Mouse (Mus musculus) CH12.LX (cell line): Measurements from ENCODE around the gene Tbc1d22a. TPM values are rescaled to one million over a fixed set of nuclear protein-coding genes. Genes with fewer than 3 reads are reported as not detected.
A peak's percentile ranks its signal among the peaks of the same experiment; 100 is the strongest.

Source experiments
- DNase-seq: peaks from one replicate; pipeline ENCODE4 v3.0.0-alpha.2; 2013; ENCODE audit errors: extremely low read depth
- H3K27ac ChIP-seq: 2 replicates; pipeline ENCODE4 v1.5.1; 2012; ENCODE audit warnings: low read depth, mild to moderate bottlenecking, control low read depth, moderate library complexity; ENCODE audit not compliant: insufficient read depth
- H3K27me3 ChIP-seq: replicated peaks from 2 replicates; pipeline ENCODE3; 2012; ENCODE audit warnings: inconsistent platforms
- H3K36me3 ChIP-seq, 2 experiments: replicated peaks in 1 of 2; 2 replicates each; pipeline versions ENCODE3 to v1.6.1; 2012; ENCODE audit warnings: inconsistent platforms in 1 of 2, low read length in 1 of 2, mild to moderate bottlenecking in 1 of 2, mixed read lengths in 1 of 2, moderate library complexity in 1 of 2; ENCODE audit not compliant: control insufficient read depth in 1 of 2, insufficient read depth in 1 of 2
- H3K4me1 ChIP-seq, 2 experiments: 2 replicates each; pipeline ENCODE4 v1.6.1; 2012; ENCODE audit warnings: inconsistent platforms in 1 of 2, moderate library complexity in 1 of 2; ENCODE audit not compliant: insufficient read depth in 2 of 2, control insufficient read depth in 1 of 2
- H3K4me2 ChIP-seq: 2 replicates; pipeline ENCODE4 v1.6.1; 2012; ENCODE audit warnings: low read depth, mild to moderate bottlenecking, control low read depth; ENCODE audit not compliant: poor library complexity, insufficient read depth, severe bottlenecking
- H3K4me3 ChIP-seq, 3 experiments: fragments of 150-350 bp in 1 of 3; sonication (generic) in 1 of 3; replicated peaks in 1 of 3; 2 replicates each; pipeline versions ENCODE3 to v1.5.1; 2011 to 2012; ENCODE audit warnings: low read depth in 2 of 3, low read length in 2 of 3, mild to moderate bottlenecking in 2 of 3, moderate library complexity in 2 of 3, control low read depth in 1 of 3, improper control_type of control experiment in 1 of 3, inconsistent platforms in 1 of 3, mixed read lengths in 1 of 3; ENCODE audit not compliant: poor library complexity in 1 of 3
- H3K79me2 ChIP-seq: replicated peaks from 2 replicates; pipeline ENCODE4 v1.6.1; 2012; ENCODE audit warnings: mild to moderate bottlenecking, moderate library complexity; ENCODE audit not compliant: control insufficient read depth, poor library complexity, insufficient read depth, severe bottlenecking; ENCODE audit errors: extremely low read depth
- H3K9ac ChIP-seq: 2 replicates; pipeline ENCODE4 v1.6.1; 2012; ENCODE audit warnings: low read depth, mild to moderate bottlenecking, control low read depth, moderate library complexity; ENCODE audit not compliant: insufficient read depth
- H3K9me3 ChIP-seq: replicated peaks from 2 replicates; pipeline ENCODE3; 2012; ENCODE audit warnings: low read length, inconsistent platforms, mixed read lengths
- BHLHE40 ChIP-seq: IDR thresholded peaks from 2 replicates; pipeline ENCODE4 v1.6.1; 2011; ENCODE audit warnings: mild to moderate bottlenecking, low read depth, low read length, improper control_type of control experiment
- CHD1 ChIP-seq: IDR thresholded peaks from 2 replicates; pipeline ENCODE4 v1.6.1; 2012; ENCODE audit warnings: low read depth, low read length, improper control_type of control experiment, inconsistent platforms
- CTCF ChIP-seq, 2 experiments: IDR thresholded peaks in 1 of 2; conservative IDR thresholded peaks in 1 of 2; 2 replicates each; pipeline ENCODE4 v1.5.1; 2011 to 2012; ENCODE audit warnings: low read depth in 2 of 2, low read length in 2 of 2, improper control_type of control experiment in 1 of 2, inconsistent platforms in 1 of 2, mild to moderate bottlenecking in 1 of 2, moderate library complexity in 1 of 2
- E2F4 ChIP-seq: IDR thresholded peaks from 2 replicates; pipeline ENCODE4 v1.6.1; 2011; ENCODE audit warnings: low read depth, low read length, improper control_type of control experiment; ENCODE audit not compliant: insufficient replicate concordance
- ELF1 ChIP-seq: IDR thresholded peaks from 2 replicates; pipeline ENCODE4 v1.6.1; 2014; ENCODE audit warnings: low read depth, mild to moderate bottlenecking, inconsistent platforms, low read length, improper control_type of control experiment
- EP300 ChIP-seq: IDR thresholded peaks from 2 replicates; pipeline ENCODE4 v1.6.1; 2011; ENCODE audit warnings: low read length, improper control_type of control experiment
- ETS1 ChIP-seq: conservative IDR thresholded peaks from 2 replicates; pipeline ENCODE4 v1.6.1; 2012; ENCODE audit warnings: low read depth, mild to moderate bottlenecking, inconsistent platforms, low read length, improper control_type of control experiment, moderate library complexity
- GABPA ChIP-seq: IDR thresholded peaks from 2 replicates; pipeline ENCODE4 v1.6.1; 2012; ENCODE audit warnings: low read depth, low read length, improper control_type of control experiment, inconsistent platforms; ENCODE audit not compliant: insufficient replicate concordance
- IRF4 ChIP-seq: IDR thresholded peaks from 2 replicates; pipeline ENCODE4 v1.6.1; 2014; ENCODE audit warnings: low read depth, mild to moderate bottlenecking, inconsistent platforms, low read length, improper control_type of control experiment
- JUN ChIP-seq: IDR thresholded peaks from 2 replicates; pipeline ENCODE4 v1.6.1; 2011; ENCODE audit warnings: low read depth, mild to moderate bottlenecking, low read length, improper control_type of control experiment, moderate library complexity; ENCODE audit not compliant: insufficient read depth
- JUND ChIP-seq: conservative IDR thresholded peaks from 2 replicates; pipeline ENCODE4 v1.6.1; 2011; ENCODE audit warnings: low read depth, low read length, improper control_type of control experiment
- MAFK ChIP-seq: IDR thresholded peaks from 2 replicates; pipeline ENCODE4 v1.6.1; 2011; ENCODE audit warnings: low read length, improper control_type of control experiment; ENCODE audit not compliant: insufficient replicate concordance
- MAZ ChIP-seq: IDR thresholded peaks from 2 replicates; pipeline ENCODE4 v1.6.1; 2012; ENCODE audit warnings: low read depth, mild to moderate bottlenecking, inconsistent platforms, low read length, improper control_type of control experiment, moderate library complexity
- MXI1 ChIP-seq: IDR thresholded peaks from 2 replicates; pipeline ENCODE4 v1.6.1; 2011; ENCODE audit warnings: mild to moderate bottlenecking, low read depth, low read length, improper control_type of control experiment
- POLR2A ChIP-seq: IDR thresholded peaks from 2 replicates; pipeline ENCODE4 v1.6.1; 2011; ENCODE audit warnings: low read depth, mild to moderate bottlenecking, improper control_type of control experiment, low read length
- POLR2AphosphoS2 ChIP-seq: IDR thresholded peaks from 2 replicates; pipeline ENCODE4 v1.6.1; 2011; ENCODE audit warnings: low read depth, low read length, improper control_type of control experiment
- RAD21 ChIP-seq: IDR thresholded peaks from 2 replicates; pipeline ENCODE4 v1.6.1; 2011; ENCODE audit warnings: low read depth, mild to moderate bottlenecking, low read length, improper control_type of control experiment, moderate library complexity
- SMC3 ChIP-seq: IDR thresholded peaks from 2 replicates; pipeline ENCODE4 v1.6.1; 2011; ENCODE audit warnings: low read depth, low read length, improper control_type of control experiment
- TBP ChIP-seq: conservative IDR thresholded peaks from 2 replicates; pipeline ENCODE4 v1.6.1; 2011; ENCODE audit warnings: low read depth, low read length, improper control_type of control experiment
- TCF12 ChIP-seq: IDR thresholded peaks from 2 replicates; pipeline ENCODE4 v1.6.1; 2014; ENCODE audit warnings: low read depth, mild to moderate bottlenecking, inconsistent platforms, low read length, improper control_type of control experiment
- UBTF ChIP-seq: IDR thresholded peaks from 2 replicates; pipeline ENCODE4 v1.6.1; 2012; ENCODE audit warnings: low read depth, mild to moderate bottlenecking, inconsistent platforms, low read length, improper control_type of control experiment, moderate library complexity
- USF1 ChIP-seq: IDR thresholded peaks from 2 replicates; pipeline ENCODE4 v1.6.1; 2014; ENCODE audit warnings: low read depth, mild to moderate bottlenecking, inconsistent platforms, low read length, improper control_type of control experiment
- USF2 ChIP-seq: conservative IDR thresholded peaks from 2 replicates; pipeline ENCODE4 v1.6.1; 2011; ENCODE audit warnings: low read depth, low read length, improper control_type of control experiment
- ZC3H11A ChIP-seq: IDR thresholded peaks from 2 replicates; pipeline ENCODE4 v1.6.1; 2012; ENCODE audit warnings: low read depth, mild to moderate bottlenecking, inconsistent platforms, low read length, improper control_type of control experiment
- ZMIZ1 ChIP-seq: IDR thresholded peaks from 2 replicates; pipeline ENCODE4 v1.6.1; 2012; ENCODE audit warnings: low read depth, mild to moderate bottlenecking, inconsistent platforms, low read length, improper control_type of control experiment
- ZNF384 ChIP-seq: IDR thresholded peaks from 2 replicates; pipeline ENCODE4 v1.6.1; 2012; ENCODE audit warnings: low read depth, low read length, improper control_type of control experiment, inconsistent platforms
- dilution Hi-C: fragments of 300-500 bp; cut with MboI; formaldehyde crosslinking; loops from 2 replicates; pipeline ENCODE4 v1.14.3; 2020; ENCODE audit warnings: low sequenced_read_pairs; ENCODE audit not compliant: extremely low pct_unique_long_range_greater_than_20kb, extremely low pct_ligation_motif_present
- in situ Hi-C: fragments of 300-500 bp; cut with MboI; formaldehyde crosslinking; loops from 3 replicates; pipeline ENCODE4 v1.14.3; 2019; ENCODE audit warnings: low sequenced_read_pairs, low pct_ligation_motif_present, low pct_unique_long_range_greater_than_20kb, mixed read lengths
- polyA plus RNA-seq: library from polyadenylated mRNA; unstranded; fragments of >175 nt; gene quantifications from 2 replicates; pipeline ENCODE4 v1.2.1, GENCODE M21; 2012; ENCODE audit warnings: low read depth; ENCODE audit not compliant: insufficient read length
- total RNA-seq, 2 experiments: library from RNA; depleted of rRNA; stranded (reverse); fragments of 300-350 nt in 1 of 2; fragments of >200 nt in 1 of 2; gene quantifications; 2 replicates each; pipeline ENCODE4 v1.2.3; 2012 to 2014

Gene Tbc1d22a
- total and polyA plus RNA-seq, 3 experiments: 17.6 to 20.2 (median 19.4) TPM

- H3K9me3 ChIP-seq: no peaks in the 10 kb centered on the region
- TF ChIP-seq POLR2AphosphoS2: no peak
- TF ChIP-seq USF1: no peak
- no peak for TF ChIP-seq ETS1
- peak; percentile 98 for TF ChIP-seq SMC3
- TF ChIP-seq ELF1: peak; percentile 73
- TF ChIP-seq MAZ: no peak
- TF ChIP-seq CHD1: no peak
- TF ChIP-seq POLR2A: no peak
- TF ChIP-seq BHLHE40: no peak
- TF ChIP-seq CTCF (conservative IDR thresholded peaks at IDR 0.05 in 1 of 2, IDR thresholded peaks at IDR 0.05 in 1 of 2; ENCODE audit: low read depth in 2 of 2, low read length in 2 of 2): peak; percentile 86 to 93
- TF ChIP-seq ZMIZ1: no peak
- TF ChIP-seq MAFK: no peak
- TF ChIP-seq UBTF: no peak
- no peak for TF ChIP-seq TCF12
- TF ChIP-seq ZC3H11A: peak; percentile 55
- peak; percentile 81 for TF ChIP-seq RAD21
- DNase-seq: peak; percentile 67
- in situ Hi-C loops: no loop called here
- dilution Hi-C loops: no loop called here
- H3K9ac ChIP-seq: no peak overlapping the region
- H3K27me3 ChIP-seq: no peaks in the 10 kb centered on the region
- H3K4me1 ChIP-seq: peaks cover 0 to 15% of the 10 kb centered on the region in 2 experiments; a peak in 1 of 4 replicates
- peaks cover 0 to 50% of the 10 kb centered on the region in 2 experiments for H3K36me3 ChIP-seq
- H3K4me3 ChIP-seq: no peak overlapping the region
- no peak overlapping the region for H3K27ac ChIP-seq
- H3K79me2 ChIP-seq: no peaks in the 10 kb centered on the region
- H3K4me2 ChIP-seq: no peak overlapping the region
Observed at GRCm38 (mm10) chr15:86405527-86405926, 191.3 kb downstream of the Tbc1d22a start.

GRCm38 (mm10) chr15:86409352-86409751 is 195.1 kb downstream of the Tbc1d22a start:
- TF ChIP-seq BHLHE40: no peak
- TF ChIP-seq SMC3: peak; percentile 56
- no peak for TF ChIP-seq MAFK
- no peak for TF ChIP-seq ZC3H11A
- no peak for TF ChIP-seq ELF1
- TF ChIP-seq JUND: no peak
- no peak for TF ChIP-seq EP300
- no peak for TF ChIP-seq USF2
- no peak for TF ChIP-seq E2F4
- peak in 1 of 2 experiments; percentile 59; a peak in 2 of 4 replicates for TF ChIP-seq CTCF (conservative IDR thresholded peaks at IDR 0.05 in 1 of 2, IDR thresholded peaks at IDR 0.05 in 1 of 2; ENCODE audit: low read depth in 2 of 2, low read length in 2 of 2)
- TF ChIP-seq UBTF: no peak
- TF ChIP-seq JUN: no peak
- peak; percentile 62 for TF ChIP-seq RAD21
- TF ChIP-seq IRF4: no peak
- no peak for TF ChIP-seq TBP
- TF ChIP-seq MXI1: no peak
- TF ChIP-seq GABPA: no peak
- TF ChIP-seq ZNF384: no peak
- TF ChIP-seq, all 38 proteins: peak for 3
- no peak for DNase-seq
- H3K27me3 ChIP-seq: no peaks in the 10 kb centered on the region
- H3K9me3 ChIP-seq: no peaks in the 10 kb centered on the region
- H3K36me3 ChIP-seq: peaks cover 0 to 50% of the 10 kb centered on the region in 2 experiments
- in situ Hi-C loops: no loop called here
- H3K4me3 ChIP-seq: no peak overlapping the region
- no peak overlapping the region for H3K4me2 ChIP-seq
- no peak overlapping the region for H3K9ac ChIP-seq
- dilution Hi-C loops: no loop called here
- H3K4me1 ChIP-seq: peaks cover 0 to 14% of the 10 kb centered on the region in 2 experiments; a peak in 1 of 4 replicates
- no peak overlapping the region for H3K27ac ChIP-seq
- H3K79me2 ChIP-seq: no peaks in the 10 kb centered on the region
